Mouse (Mus musculus) CD8-positive naive resting alpha-beta T cell, adult 57 days (primary cell): ENCODE measurements around the gene Actl7a. TPM values are rescaled to one million over a fixed set of nuclear protein-coding genes. Genes with fewer than 3 reads are reported as not detected.

Experiments
- total RNA-seq: library from RNA; stranded (reverse); gene quantifications from one replicate; pipeline ENCODE4 v1.2.4, GENCODE M21; 2023

The Actl7a gene
- not detected for total RNA-seq

DNA sequence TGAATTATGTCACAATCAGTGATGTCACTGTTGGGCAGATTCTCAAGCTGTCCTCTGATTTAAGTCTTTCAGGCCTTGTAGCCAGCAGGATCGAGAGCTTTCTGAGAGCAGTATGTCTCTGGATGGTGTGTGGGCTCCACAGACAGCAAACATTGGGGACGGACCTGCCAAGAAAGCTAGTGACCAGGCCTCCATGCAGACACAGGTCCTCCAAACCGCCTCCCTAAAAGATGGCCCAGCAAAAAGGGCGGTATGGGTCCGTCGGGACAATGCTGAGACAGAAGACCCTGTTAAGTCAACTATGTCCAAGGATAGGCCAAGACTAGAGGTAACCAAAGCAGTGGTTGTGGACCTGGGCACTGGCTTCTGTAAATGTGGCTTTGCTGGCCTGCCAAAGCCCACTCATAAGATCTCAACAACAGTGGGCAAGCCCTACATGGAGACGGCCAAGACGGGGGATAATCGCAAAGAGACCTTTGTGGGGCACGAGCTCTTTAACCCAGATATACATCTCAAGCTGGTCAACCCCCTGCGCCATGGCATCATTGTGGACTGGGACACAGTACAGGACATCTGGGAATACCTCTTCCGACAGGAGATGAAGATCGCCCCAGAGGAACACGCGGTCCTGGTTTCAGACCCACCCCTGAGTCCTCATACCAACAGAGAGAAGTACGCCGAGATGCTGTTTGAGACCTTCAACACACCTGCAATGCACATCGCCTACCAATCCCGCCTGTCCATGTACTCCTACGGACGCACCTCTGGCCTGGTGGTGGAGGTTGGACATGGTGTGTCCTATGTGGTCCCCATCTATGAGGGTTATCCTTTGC lies at the start of gene Actl7a:
Gene Actl7a (plus strand): TSS at position 51 of the 833 bp plus-strand sequence.

DNA sequence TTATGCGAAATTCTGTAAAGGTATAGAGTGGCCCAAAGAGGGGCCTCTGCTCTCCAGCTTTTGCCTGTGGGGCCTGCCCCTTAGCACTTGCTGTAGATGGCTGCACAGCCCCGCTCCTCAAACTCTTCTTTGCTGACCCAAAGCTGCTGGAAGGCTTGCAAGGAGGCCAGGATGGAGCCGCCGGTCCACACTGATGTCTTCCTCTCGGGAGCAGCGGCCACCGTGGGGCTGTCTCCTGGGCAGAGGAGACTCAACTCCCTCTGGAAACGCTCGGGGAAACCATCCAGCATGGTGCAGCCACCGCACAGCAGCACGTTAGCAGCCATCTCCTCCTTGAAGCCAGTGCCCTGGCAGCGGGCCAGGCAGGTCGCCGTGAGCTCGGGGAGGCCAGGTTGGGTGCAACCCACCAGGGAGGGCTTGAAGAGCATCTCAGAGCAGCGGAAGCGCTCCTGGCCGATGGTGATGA lies 3.2 kb upstream of the Actl7a start, which contains the start of gene Gm26657:
Gene Gm26657 (plus strand): TSS at position 51 of the 466 bp plus-strand sequence.

DNA sequence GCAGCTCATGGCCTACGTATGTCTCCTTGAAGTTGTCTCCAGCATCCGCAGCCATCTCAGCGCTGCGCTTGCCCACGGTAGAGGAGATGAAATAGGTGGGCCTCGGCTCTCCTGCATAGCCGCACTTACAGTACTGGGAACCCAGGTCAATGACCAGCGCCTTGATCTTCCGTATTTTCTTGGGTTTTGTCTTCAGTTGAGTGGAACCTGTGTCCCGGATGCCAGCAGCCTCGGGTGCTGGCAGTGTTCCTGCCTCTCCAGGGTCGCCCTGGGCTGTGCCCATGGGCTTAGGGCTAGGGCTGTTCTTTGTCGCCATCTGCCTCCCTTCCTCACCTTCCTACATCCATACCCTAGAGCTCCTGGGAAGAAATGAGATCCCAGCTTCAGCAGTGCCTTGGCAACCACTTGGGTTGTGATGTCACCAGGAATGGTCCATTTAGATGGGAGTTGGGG lies 2.1 kb upstream of the Actl7a start, which contains the start of gene Actl7b:
Gene Actl7b (minus strand): TSS at position 403 of the 453 bp plus-strand sequence.

Other genes with a start within 250 kb of the Actl7a start
- not detected for gene Gm26657, start 3.3 kb upstream of the Actl7a start, total RNA-seq
- 0.58 TPM for gene Actl7b, start 2.0 kb upstream of the Actl7a start, total RNA-seq
- 52.2 TPM for gene Elp1, start 58.9 kb downstream of the Actl7a start, total RNA-seq
- gene Fam206a, start 58.9 kb downstream of the Actl7a start, total RNA-seq = 16.5 TPM
- 2.7 TPM for gene Ctnnal1, start 121.8 kb downstream of the Actl7a start, total RNA-seq
- gene Tmem245, start 204.0 kb downstream of the Actl7a start, total RNA-seq = 28.8 TPM
- gene Frrs1l, start 247.0 kb downstream of the Actl7a start, total RNA-seq = not detected